Mouse (Mus musculus): ENCODE measurements around the gene Ipo4. TPM values are rescaled to one million over a fixed set of nuclear protein-coding genes. Genes with fewer than 3 reads are reported as not detected.

Gene Ipo4
- polyA plus RNA-seq, 1 experiment from 2014 or later = 71.1 TPM

GRCm38 (mm10) chr14:55614565-55615178 lies 21.1 kb downstream of the Ipo4 start:
- no peak for ATAC-seq
- Histone ChIP-seq H3K27me3 (replicated peaks; ENCODE audit: control insufficient read depth, insufficient read depth, low read length) (no peaks in the 10 kb centered on the region), H3K4me2 (ENCODE audit: low read depth, low read length) (no peak overlapping the region), H3K4me3 (ENCODE audit: low read length) (no peak overlapping the region), H3K27ac (ENCODE audit: low read length) (no peak overlapping the region), H3K9me3 (ENCODE audit: control insufficient read depth, low read length) (no peaks in the 10 kb centered on the region), H3K4me1 (ENCODE audit: control insufficient read depth, insufficient read depth, low read length) (peaks cover 9% of the 10 kb centered on the region; the same call in 1 of the 2 replicates), H3K9ac (ENCODE audit: low read depth, low read length) (no peak overlapping the region), H3K36me3 (ENCODE audit: control insufficient read depth, insufficient read depth, low read length) (no peaks in the 10 kb centered on the region)
- 74% methylated on average over 7 of the region's 7 CpGs for WGBS

GRCm38 (mm10) chr14:55613346-55613745 lies 22.4 kb downstream of the Ipo4 start:
- 70% methylated on average over 6 of the region's 6 CpGs for WGBS
- Histone ChIP-seq H3K27ac (ENCODE audit: low read length) (no peak overlapping the region), H3K36me3 (ENCODE audit: control insufficient read depth, insufficient read depth, low read length) (peaks cover 5% of the 10 kb centered on the region; the same call in 1 of the 2 replicates), H3K4me3 (ENCODE audit: low read length) (no peak overlapping the region), H3K9ac (ENCODE audit: low read depth, low read length) (no peak overlapping the region), H3K4me2 (ENCODE audit: low read depth, low read length) (no peak overlapping the region), H3K27me3 (replicated peaks; ENCODE audit: control insufficient read depth, insufficient read depth, low read length) (no peaks in the 10 kb centered on the region), H3K9me3 (ENCODE audit: control insufficient read depth, low read length) (no peaks in the 10 kb centered on the region), H3K4me1 (ENCODE audit: control insufficient read depth, insufficient read depth, low read length) (peaks cover 3% of the 10 kb centered on the region; the same call in 1 of the 2 replicates)
- ATAC-seq = no peak

DNA sequence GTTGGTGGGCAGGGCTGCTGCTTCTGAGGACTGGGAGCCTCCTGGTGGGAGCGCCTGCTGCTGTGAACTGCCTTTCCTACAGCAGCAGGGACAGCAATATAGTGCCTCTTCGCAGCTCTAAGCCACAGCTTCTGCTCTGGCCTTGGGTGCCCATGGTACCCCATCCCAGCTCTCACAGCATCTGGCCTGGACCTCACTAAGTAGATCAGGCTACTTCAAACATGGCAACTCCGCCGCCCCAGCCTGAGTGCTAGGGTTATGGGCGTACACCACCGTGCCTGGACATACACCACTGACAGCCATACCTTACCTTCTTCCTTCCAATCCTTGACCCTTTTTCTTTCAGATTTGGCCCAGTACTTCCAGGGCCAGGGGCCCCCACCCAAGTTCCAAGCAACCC lies 27.4 kb downstream of the Ipo4 start:
- H3K9ac ChIP-seq (ENCODE audit: low read depth, low read length) = no peak overlapping the region
- peaks cover 8% of the 10 kb centered on the region; the same call in 1 of the 2 replicates for H3K4me1 ChIP-seq (ENCODE audit: control insufficient read depth, insufficient read depth, low read length)
- no peaks in the 10 kb centered on the region for H3K27me3 ChIP-seq (replicated peaks; ENCODE audit: control insufficient read depth, insufficient read depth, low read length)
- no peak overlapping the region for H3K27ac ChIP-seq (ENCODE audit: low read length)
- no peak overlapping the region for H3K4me3 ChIP-seq (ENCODE audit: low read length)
- 96% methylated on average over 6 of the region's 6 CpGs for WGBS
- H3K4me2 ChIP-seq (ENCODE audit: low read depth, low read length) = no peak overlapping the region
- no peak for ATAC-seq
- H3K9me3 ChIP-seq (ENCODE audit: control insufficient read depth, low read length) = no peaks in the 10 kb centered on the region
- peaks cover 10% of the 10 kb centered on the region for H3K36me3 ChIP-seq (ENCODE audit: control insufficient read depth, insufficient read depth, low read length)

- no peak overlapping the region for H3K27ac ChIP-seq (ENCODE audit: low read length)
- H3K4me1 ChIP-seq (ENCODE audit: control insufficient read depth, insufficient read depth, low read length) = peaks cover 8% of the 10 kb centered on the region; the same call in 1 of the 2 replicates
- H3K36me3 ChIP-seq (ENCODE audit: control insufficient read depth, insufficient read depth, low read length) = peaks cover 15% of the 10 kb centered on the region
- no peaks in the 10 kb centered on the region for H3K27me3 ChIP-seq (replicated peaks; ENCODE audit: control insufficient read depth, insufficient read depth, low read length)
- no peak overlapping the region for H3K4me2 ChIP-seq (ENCODE audit: low read depth, low read length)
- H3K9ac ChIP-seq (ENCODE audit: low read depth, low read length) = no peak overlapping the region
- no peaks in the 10 kb centered on the region for H3K9me3 ChIP-seq (ENCODE audit: control insufficient read depth, low read length)
- H3K4me3 ChIP-seq (ENCODE audit: low read length) = no peak overlapping the region
- no peak for ATAC-seq
- 94% methylated on average over 16 of the region's 16 CpGs for WGBS
Observed at GRCm38 (mm10) chr14:55605743-55606459, 29.9 kb downstream of the Ipo4 start.

DNA sequence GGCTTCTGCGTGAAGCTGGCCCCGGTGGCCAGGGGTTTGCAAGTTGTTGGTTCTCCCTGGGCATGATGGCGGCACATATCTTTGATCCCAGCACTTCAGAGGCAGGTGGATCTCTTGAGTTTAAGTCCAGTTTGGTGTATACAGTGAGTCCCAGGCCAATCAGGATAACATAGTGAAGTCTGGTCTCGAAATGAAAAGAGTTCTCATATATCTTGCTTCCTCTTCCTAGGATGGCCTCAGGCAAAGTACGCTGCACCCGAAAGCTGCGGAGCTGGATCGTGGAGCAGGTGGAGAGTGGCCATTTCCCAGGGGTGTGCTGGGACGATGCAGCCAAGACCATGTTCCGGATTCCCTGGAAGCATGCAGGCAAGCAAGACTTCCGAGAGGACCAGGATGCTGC lies 30.9 kb downstream of the Ipo4 start:
- Histone ChIP-seq H3K4me3 (ENCODE audit: low read length) (0 out of 2 replicates have a peak overlapping the region, but pooled peaks have one; percentile 0), H3K4me2 (ENCODE audit: low read depth, low read length) (0 out of 2 replicates have a peak overlapping the region, but pooled peaks have one; percentile 17), H3K9ac (ENCODE audit: low read depth, low read length) (no peak overlapping the region), H3K36me3 (ENCODE audit: control insufficient read depth, insufficient read depth, low read length) (peaks cover 21% of the 10 kb centered on the region), H3K27me3 (replicated peaks; ENCODE audit: control insufficient read depth, insufficient read depth, low read length) (no peaks in the 10 kb centered on the region), H3K9me3 (ENCODE audit: control insufficient read depth, low read length) (no peaks in the 10 kb centered on the region), H3K27ac (ENCODE audit: low read length) (no peak overlapping the region), H3K4me1 (ENCODE audit: control insufficient read depth, insufficient read depth, low read length) (peaks cover 8% of the 10 kb centered on the region; the same call in 1 of the 2 replicates)
- ATAC-seq = no peak
- 90% methylated on average over 11 of the region's 11 CpGs for WGBS

DNA sequence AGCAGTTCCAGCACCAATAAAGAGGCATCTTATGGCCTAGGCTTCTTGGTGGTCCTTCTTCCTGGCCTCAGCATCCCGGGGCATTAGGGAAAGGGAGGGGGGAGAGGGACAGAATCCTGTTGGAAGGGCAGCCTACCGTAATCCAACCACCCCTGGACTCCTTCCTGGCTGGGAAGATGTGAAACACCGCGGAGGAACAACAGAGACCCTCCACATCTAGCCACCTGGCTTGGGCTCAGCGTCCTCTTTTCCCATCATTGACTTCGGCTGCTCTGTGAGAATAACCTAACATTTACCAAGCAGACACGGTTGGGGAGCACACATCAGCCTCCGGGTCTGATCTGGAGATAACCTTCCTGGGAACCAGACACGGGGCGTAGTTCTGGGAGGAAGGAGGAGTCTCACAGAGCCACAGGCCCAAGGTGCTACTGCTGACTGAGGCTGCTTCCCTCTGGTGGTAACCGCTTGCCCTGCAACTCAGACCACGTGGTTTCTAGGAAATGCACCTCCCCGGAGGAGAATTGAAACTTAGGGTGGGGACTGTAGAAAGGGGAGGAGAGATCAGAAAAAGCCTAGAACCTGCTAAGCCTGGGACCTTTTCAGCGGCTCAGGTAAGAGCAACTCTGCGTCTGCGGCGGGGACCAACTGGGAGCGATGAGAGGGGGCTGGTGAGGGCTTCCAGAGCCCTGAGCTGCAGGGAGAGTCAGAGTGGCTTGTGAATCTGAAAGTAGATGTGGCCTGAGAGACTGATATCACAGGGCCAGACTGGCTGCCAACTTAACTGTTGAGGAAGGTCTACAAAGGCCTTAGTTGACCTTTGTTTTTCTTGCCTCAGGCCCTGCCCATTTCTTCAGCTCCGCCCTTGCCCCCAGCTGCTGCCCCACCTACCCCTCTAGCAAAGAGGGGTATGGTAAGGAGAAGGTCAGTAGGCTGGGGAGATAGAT lies 31.9 kb downstream of the Ipo4 start:
- Histone ChIP-seq H3K27ac (ENCODE audit: low read length) (peak overlapping the region; percentile 84), H3K27me3 (replicated peaks; ENCODE audit: control insufficient read depth, insufficient read depth, low read length) (no peaks in the 10 kb centered on the region), H3K9me3 (ENCODE audit: control insufficient read depth, low read length) (no peaks in the 10 kb centered on the region), H3K4me1 (ENCODE audit: control insufficient read depth, insufficient read depth, low read length) (peaks cover 8% of the 10 kb centered on the region; the same call in 1 of the 2 replicates), H3K4me2 (ENCODE audit: low read depth, low read length) (peak overlapping the region; percentile 64), H3K9ac (ENCODE audit: low read depth, low read length) (peak overlapping the region; percentile 70), H3K36me3 (ENCODE audit: control insufficient read depth, insufficient read depth, low read length) (peaks cover 27% of the 10 kb centered on the region), H3K4me3 (ENCODE audit: low read length) (peak overlapping the region; percentile 48)
- WGBS = 13% methylated on average over 19 of the region's 19 CpGs
- peak; percentile 95 for ATAC-seq

DNA sequence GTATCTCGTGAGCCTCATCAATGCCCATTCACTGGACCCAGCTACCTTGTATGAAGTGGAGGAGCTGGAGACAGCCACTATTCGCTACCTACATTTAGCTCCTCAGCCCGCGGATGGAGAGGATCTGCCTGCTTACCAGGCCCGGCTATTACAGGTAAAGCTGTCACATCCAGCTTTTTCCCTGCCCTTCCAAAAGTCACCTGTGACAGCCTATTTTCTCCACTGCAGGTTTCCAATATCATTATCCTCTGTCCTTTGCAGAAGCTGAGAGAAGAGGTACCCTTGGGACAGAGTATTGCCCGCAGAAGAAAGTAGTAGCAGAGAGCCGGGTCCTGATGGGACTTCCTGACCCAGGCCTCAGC lies 32.5 kb downstream of the Ipo4 start, which contains the start of gene Irf9:
Gene Irf9 (plus strand): TSS at position 301 of the 362 bp plus-strand sequence.
- peak within 1 kb of the TSS; percentile 64 for H3K4me2 ChIP-seq (ENCODE audit: low read depth, low read length)
- ATAC-seq = no peak
- peak within 1 kb of the TSS; percentile 48 for H3K4me3 ChIP-seq (ENCODE audit: low read length)
- peaks cover 8% of the 10 kb centered on the region; the same call in 1 of the 2 replicates for H3K4me1 ChIP-seq (ENCODE audit: control insufficient read depth, insufficient read depth, low read length)
- H3K36me3 ChIP-seq (ENCODE audit: control insufficient read depth, insufficient read depth, low read length) = peaks cover 27% of the 10 kb centered on the region
- 81% methylated on average over 7 of the region's 7 CpGs for WGBS
- H3K27me3 ChIP-seq (replicated peaks; ENCODE audit: control insufficient read depth, insufficient read depth, low read length) = no peaks in the 10 kb centered on the region
- H3K9ac ChIP-seq (ENCODE audit: low read depth, low read length) = peak within 1 kb of the TSS; percentile 70
- no peaks in the 10 kb centered on the region for H3K9me3 ChIP-seq (ENCODE audit: control insufficient read depth, low read length)
- peak within 1 kb of the TSS; percentile 84 for H3K27ac ChIP-seq (ENCODE audit: low read length)

GRCm38 (mm10) chr14:55598521-55599390 lies 37.0 kb downstream of the Ipo4 start:
- Histone ChIP-seq H3K9me3 (ENCODE audit: control insufficient read depth, low read length) (no peaks in the 10 kb centered on the region), H3K4me3 (ENCODE audit: low read length) (no peak overlapping the region)
- ATAC-seq = no peak

More at GRCm38 (mm10) chr14:55598521-55599390, 37.0 kb downstream of the Ipo4 start:
- Histone ChIP-seq H3K27ac (ENCODE audit: low read length) (no peak overlapping the region), H3K36me3 (ENCODE audit: control insufficient read depth, insufficient read depth, low read length) (peaks cover 33% of the 10 kb centered on the region), H3K27me3 (replicated peaks; ENCODE audit: control insufficient read depth, insufficient read depth, low read length) (no peaks in the 10 kb centered on the region), H3K4me2 (ENCODE audit: low read depth, low read length) (no peak overlapping the region), H3K4me1 (ENCODE audit: control insufficient read depth, insufficient read depth, low read length) (peaks cover 4% of the 10 kb centered on the region; the same call in 1 of the 2 replicates), H3K9ac (ENCODE audit: low read depth, low read length) (no peak overlapping the region)
- WGBS = 94% methylated on average over 21 of the region's 21 CpGs
